Mouse (Mus musculus): ENCODE data around the gene Calhm6.

DNA sequence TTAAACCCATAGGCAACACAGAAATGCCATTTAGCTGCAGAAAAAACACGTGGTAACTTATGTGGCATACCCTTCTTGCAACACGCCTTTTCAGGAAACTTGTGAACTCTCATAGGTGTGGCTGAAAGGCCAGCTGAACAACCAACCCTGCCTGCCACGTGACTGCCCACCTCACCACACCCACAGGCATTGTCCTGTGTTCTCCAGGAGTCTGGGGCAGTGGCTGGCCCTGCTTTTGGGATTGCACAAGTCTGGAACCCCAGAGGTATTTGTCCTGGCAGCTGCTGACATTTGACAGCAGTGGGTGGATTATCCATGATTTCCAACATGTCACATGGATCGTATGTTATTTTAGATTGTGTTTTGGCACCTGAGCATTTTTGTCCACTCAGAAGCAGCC lies 12.0 kb upstream of the Calhm6 start:
- TF ChIP-seq CTCF (IDR thresholded peaks at IDR 0.05; ENCODE audit: control insufficient read depth, insufficient read depth, insufficient replicate concordance, low read depth, low read length) = no peak
- TF ChIP-seq POLR2A (IDR thresholded peaks at IDR 0.05; ENCODE audit: control insufficient read depth, low read depth, low read length) = no peak
